Mouse (Mus musculus): ENCODE measurements around the gene Spn.

Gene Spn

DNA sequence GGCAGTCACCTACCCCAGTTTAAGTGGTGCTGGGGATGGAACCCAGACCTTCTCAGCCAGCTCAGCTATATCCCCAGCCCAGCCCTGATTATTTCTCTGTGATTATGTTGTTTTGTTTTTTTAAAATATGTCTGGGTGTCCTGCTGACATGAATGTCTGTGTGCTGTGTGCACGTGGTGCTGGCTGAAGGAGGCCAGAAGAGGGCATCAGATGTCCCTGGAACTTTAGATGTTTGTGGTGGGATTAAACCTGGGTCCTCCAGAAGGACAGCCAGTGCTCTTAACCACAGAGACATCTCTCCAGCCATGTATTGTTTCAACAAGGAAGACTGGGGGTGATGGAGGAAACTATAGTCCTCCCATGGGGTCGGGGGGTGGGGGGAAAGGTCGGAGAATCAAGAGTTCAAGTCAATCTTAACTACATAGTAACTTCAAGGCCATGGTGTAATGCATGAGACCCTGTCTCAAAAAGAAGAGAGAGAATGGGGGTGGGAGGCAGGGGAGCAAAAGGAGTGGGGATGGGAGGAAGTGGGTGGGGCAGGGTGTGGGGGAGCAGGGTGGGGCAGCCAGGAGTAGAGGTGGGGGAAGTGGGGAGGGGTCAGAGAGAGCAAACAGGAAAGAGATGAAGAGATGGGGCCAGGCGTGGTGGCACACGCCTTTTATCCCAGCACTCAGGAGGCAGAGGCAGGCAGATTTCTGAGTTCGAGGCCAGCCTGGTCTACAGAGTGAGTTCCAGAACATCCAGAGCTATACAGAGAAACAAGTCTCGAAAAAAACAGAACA, 3.2 kb upstream of the Spn start:
- no peak for DNase-seq

DNA sequence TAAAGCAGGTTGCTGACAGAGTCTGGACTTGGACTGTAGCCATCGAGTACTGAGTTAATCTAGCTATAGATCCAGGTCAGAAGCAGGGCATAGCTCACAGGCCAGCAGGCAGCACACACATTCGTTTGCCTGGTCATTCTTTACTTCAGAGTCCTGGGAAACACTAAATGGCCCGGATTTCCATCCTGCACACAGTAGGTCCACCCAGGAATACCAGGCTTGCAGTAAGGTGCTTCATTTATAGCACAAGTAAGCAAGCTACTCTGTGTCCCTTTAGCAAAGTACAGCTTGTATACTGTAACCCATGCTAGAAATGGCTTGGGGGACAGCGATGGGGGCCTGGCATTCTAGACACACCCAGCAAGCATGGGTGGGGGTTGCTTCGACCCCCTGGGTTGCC, 1.9 kb upstream of the Spn start:
- DNase-seq: no peak

DNA sequence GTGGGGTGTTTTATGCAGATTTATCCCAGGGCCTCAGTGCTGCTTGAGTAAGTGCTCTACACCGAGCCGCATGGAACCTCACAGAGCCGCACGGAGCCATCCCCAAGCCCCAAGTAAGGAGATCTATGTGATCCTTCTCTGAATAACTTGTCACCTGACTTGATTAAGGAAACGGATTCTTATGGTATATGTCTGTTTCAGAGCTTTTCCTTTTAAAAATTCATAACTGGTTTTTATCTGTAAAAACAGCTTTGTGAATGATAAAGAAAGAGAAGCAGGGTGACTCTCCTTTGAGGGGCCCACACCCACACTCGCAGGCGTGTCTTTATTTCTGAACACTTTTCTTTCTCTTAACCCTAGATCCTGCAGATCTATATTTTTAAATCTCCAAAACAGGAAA, 1.5 kb upstream of the Spn start:
- no peak for DNase-seq

DNA sequence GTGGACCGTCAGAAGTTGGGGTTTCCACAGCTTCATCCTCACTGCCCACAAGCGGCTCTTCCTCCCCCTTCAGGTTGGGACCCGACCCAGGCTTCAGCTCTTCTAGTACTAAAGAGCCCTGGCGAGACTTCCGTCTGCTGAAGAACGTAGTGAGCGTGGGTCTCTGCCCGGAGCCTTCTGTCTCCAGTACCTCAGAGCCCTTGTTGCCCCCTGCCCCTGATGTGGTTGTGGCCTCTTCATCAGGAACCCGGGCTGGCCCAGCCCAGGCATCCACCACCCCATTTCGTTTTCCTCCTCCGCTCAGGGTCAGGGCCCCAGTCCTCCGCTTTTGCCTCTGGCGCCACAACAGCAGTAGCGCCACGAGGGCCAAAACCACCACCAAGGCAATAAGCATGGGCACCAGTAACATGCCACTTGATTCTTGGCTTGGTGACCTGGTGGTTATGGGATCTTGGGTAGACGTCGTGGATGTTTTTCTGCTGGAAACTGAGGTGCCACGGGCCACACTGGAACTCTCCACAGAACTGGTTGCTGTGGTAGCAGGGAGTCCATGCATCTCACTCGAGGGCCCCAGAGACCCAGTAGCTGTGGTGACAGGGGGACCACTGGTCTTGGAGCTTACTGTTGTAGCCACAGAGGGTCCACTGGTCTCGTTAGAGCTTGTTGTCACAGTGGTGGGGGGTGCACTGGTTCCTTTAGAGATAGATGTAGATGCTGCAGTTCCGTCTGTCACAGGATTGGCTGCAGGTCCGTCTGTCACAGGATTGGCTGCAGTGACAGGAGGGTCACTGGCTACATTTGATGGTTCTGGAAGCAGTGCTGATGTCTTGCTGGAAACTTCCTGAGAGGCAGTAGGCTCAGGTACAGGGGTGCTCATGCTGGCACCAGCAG, 1.2 kb downstream of the Spn start:
- DNase-seq: no peak

DNA sequence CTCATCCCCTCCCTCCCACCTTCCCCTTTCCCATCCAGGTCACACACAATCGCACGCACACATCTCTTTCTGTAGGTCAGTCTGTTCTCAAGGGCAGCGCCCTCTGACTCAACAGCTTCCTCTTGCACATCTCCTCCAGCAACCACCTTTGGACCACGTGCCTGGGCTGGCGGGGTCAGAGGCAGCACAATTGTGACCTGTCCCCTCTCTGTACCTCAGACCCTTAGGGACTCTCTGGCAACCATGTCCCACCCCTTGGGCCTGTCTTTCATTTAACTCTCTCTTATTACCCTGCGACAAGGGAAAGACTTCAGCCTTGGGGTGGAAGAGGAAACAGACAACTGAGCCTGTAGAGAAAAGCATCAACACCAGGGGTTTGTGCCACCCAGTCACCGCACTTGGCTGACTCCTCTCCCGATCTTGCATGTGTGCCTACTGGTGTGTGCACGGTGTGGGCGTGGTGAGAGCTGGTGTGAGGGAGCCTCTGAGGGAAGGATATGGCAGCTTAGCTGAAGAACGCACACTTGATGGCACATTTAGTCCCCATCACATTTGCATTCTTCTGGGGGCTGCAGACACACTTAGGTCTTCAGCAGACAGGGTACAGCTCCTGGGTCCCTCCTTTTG, 2.7 kb downstream of the Spn start:
- DNase-seq: peak; percentile 44

DNA sequence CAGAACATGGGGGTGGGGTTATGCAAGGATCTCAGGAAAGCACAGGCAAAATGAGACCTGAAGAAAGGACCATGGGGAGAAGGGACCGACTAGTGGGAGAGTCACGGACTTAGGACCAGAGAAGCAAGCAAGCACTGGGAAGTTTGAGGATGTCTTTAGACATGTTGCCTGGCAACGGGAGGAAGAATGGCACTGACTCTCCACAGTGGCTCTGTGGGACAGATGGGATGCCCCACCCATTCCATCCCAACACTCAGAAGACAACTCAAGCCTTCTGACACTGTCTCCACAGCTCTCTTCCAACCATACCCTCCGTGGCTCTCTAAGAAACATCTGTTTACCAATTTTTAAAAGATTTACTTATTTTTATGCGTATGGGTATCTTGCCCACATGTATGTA, 4.5 kb downstream of the Spn start:
- DNase-seq: no peak

DNA sequence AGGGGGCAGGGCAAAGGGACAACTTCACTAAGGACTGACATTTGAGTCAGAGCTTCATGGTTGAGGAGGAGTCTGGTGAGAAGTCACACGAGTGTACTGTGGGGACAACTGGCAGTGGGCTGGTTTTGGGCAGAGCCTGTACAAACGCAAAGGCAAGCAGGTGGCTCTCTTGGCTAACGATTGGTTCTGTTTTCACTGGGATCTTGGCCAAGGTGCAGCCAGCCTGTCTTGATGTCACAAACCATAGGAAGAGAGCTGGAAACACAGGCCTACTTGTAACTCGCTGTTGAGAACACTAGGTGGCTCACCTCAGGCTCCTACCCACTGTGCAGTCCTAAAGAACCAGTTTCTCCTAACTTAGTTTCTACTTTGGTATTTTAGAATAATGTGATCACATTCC, 8.0 kb downstream of the Spn start:
- DNase-seq: peak; percentile 56

DNA sequence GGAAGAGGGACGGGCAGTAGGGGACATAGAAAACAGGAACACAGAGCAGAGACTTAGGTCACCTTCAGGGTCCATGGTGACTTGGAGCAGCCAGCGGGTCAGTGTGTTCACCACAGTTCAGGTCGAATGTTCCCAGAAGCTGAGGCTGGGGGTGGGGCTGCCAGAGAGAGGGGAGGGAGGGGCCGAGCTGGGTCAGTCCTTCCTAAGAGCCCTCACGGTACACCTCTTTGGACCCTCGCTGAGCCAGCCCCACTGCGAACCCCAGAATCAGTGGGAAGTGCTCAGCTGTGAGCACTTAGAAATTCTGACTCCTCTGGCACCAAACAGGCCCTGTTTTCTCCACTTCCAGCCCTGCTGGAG, 15.7 kb downstream of the Spn start, which contains the start of gene Qprt:
Gene Qprt, minus strand, starts transcription at position 316 of the 360 bp plus-strand sequence.
- no peak for DNase-seq

DNA sequence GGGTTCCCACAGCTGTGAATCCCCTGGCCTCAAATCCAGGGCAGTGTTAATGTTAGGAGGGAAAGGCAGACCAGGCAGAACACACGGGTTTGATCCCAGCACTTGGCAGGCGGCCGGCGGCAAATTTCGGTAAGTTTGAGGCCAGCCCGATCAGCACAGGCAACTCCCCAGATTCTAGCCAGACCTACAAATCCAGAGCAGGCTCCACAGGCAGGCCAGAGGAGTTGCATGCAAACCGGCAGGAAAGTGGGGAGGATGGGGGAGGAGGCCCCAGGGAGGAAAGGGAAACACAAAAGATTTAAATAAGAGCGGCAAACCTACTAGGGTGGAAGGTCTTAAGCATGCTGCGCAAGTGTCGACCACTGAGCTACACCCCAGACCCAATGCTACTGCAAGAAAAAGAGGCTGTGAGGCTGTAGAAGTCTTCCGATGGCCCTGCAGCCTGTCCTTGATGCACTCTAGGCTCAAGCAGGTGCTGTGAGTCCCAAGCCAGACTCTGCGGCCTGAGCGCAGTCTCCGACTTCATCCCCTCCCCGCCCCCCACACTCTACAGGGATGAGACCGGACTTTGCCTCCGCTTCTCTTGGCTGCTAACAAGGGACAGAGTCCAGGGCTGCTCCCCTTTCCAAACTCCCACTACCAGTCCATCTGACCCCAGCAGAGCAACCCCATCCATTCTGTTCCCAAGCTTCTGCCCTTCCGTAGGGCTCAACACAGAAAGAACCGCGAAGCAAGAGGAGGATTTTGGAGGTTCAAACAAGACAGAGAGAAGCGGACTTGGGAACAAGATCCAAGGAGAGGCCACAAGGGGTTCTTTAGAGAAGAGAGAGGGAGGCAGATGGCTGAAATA, 16.3 kb downstream of the Spn start:
- no peak for DNase-seq

DNA sequence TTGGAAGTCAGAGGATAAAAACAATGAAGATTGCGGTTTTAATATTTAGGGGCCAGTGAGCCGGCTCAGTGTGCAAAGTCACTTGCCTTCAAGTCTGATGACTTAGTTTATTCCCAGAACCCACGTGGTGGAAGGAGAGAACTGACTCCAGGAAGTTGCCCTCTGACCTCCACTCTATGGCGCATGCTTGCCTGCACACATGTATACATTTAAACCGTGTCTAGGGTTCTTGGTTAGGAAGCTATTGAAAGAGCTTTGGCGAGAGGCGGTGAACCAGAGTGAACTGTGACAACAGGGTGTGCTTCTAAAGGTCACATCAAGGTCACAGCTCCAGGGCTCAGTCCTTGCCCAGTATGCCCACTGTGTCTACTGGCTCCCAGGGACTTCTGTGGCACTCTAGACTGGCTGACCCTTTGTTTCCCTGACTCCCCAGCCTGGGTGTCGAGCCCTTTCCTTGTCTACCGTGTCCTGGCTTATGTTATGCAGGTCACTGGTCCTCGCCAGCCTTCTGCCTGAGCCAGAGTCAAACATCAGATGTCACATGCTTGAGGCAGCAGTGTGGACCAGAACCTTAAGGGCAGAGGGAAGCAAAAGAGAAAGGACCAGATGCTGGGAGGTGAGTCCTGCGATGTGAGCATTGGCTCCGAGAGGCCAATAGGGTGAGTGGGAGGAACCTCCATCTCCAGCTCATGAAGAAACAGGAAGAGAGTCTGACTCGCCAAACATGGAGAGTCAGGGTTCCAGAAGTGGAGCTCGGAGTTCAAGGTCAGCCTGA, 18.8 kb downstream of the Spn start:
- no peak for DNase-seq

DNA sequence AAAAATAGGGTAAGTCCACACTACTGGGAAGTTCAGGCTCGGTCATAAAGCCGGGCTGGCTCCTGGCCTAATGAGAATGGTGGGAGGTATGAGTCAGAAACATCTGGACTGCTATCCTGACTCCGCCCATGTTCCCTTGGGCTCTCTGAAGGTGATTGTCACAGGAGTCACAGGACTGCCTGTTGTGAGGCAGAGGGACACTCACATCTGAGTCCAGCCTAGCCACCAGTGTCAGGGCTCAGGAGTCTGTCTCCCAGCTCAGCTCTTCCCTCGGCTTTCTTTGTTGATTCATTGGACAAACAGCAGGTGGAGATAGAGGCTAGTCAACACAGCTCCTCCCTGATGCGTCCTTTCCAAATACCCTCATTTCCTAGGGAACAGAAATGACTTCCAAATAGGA, 19.7 kb downstream of the Spn start:
- no peak for DNase-seq

DNA sequence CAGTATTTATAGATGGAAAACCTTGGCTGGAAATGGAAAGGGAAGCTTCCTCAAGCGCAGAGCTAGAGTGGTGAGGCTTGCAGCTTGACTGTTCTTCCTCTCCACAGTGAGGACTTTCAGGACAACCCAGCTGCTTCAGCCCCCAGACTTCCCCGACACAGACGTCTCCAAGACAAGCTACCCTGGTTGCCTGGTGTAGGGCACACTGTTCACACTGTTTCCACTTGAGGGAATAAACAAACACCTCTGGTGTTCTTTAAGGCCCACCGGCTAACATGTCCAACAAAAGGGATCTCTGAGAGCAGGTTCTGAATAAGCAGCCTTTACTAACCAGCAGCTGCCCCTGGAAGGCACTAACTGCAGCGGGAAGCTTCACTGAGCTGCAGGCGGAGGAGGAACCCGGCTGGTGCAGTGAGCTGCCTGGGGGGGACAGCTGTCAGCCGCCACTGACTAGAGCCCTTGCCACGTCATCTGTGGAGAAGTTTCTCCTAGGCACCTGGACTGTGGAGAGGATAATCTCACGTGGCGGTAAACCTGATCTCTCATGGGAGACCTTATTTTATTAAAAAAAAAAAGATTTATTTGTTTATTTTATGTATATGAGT, 21.2 kb downstream of the Spn start:
- DNase-seq: peak; percentile 59

DNA sequence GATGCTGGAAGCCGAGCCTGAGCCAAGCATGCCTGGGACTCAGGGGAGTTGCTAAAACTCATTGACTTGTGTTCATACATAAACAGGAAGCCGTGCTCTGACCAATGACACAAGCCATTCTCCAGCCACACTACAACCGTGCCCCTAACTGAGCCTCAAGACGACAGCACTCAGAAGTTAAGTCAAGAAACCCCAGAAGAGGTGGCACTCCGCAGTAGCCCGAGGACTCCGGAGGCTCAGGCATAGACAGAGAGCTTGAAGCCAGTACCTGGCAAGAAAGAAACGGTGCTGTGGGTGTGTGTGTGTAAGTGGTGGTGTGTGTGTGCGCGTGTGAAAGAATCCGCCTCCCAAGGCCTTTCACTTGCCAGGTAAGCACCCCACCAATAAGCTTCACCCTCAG, 22.7 kb downstream of the Spn start:
- DNase-seq: no peak

DNA sequence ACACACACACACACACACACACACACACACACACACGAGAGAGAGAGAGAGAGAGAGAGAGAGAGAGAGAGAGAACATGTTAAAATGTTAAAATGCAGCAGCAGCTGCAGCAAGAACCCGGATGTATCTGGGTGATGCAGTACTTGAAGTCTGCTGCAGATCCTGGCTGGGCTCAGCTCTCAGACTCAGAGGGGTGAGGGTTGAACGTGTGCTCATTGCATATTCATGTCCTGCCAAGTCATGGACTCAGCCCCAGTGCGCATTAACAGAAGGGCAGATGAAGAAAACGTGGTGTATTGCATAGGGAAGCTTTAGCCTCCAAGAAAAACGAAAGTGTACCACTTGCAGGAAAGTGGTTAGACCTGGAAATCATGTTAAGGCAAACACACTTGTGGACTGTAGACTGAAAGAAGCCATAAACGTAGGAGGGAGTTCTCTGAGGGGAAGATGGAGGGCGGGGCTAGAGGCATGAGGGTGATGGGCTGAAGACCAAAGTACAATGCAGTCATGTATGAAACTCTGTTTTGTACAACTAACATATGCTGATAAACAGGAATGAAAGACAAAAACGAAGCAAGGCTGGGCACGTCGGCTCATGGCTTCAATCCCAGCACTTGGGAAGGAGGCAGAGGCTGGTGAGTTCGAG, 23.9 kb downstream of the Spn start:
- DNase-seq: no peak

DNA sequence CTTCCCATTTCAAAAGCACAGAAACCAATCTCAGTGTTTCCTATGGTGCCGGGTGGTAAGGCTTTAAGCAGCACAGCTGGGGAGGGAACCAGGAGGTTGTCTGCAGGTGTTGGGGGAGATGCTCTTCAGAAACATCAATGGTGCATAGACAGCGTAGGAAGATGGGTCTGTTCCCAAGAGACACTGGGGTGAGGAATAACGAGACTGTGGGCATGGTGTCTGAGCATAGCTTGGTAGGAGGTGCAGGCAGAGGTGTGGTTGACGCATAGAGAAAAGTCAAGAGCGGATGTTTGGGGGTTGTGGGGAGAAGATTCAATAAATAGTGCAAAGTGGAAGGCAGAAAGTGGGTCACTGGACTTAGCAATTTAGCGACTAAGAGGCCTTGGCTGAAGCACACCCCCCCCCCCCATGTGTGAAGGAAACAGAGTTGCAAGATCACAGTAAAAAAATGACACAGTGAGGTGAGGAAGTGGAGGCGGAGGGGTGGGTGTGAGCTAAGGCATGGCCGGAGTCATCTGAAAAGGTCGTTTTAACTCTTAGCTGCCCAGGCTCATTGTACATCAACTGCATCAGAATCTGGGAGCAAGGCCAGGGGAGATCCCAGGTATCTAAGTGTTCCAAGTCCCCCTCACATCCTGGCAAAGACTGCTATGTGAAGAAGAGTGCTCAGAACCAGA, 24.6 kb downstream of the Spn start:
- DNase-seq: no peak

DNA sequence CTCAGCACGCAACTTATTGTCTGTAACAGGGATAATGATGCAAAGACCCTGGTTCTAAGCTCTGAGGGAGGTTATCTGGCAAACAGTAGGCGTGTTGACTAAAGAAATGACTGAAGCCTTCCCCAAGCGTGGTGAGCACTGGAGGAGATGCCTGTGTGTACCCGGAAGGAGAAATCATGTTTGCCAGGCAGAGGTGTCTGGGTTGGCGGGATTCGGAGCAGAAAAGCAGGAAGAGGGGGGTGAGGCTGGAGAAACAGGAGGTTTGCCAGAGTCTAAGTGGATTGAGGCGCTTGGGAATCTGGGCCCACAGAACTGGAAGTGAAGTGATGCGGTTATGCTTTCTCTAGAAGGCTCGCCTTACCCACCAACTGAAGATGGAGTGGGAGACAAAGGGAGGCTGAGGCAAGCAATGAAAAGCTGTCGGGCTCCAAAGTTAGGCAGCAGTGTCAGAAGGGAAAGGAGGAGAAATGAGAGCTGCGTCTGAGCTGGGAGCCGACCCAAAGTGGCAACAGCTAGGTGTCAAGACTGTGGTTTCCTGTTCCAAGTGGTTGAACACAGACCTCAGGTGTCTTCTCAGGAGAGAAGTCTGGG, 25.3 kb downstream of the Spn start:
- DNase-seq: peak; percentile 66

DNA sequence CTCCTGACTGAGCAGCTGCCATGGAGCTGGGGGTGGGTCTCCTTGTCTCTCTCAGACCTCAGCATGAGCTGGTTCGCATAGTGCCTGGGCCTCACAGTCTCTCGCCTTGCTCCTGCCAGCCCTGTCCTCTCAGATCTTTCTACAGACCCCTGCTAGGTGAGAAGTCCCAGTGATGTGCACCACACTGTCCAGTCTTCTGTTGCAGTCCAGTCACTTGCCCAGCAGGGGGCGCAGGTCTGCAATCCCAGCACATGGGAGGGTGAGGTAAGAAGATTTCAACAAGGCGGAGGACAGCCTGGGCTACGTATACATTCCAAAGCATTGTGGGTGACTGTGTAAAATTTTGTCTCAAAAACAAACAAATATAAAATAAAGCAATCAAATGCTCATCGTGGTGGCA, 26.2 kb downstream of the Spn start:
- DNase-seq: peak; percentile 55

DNA sequence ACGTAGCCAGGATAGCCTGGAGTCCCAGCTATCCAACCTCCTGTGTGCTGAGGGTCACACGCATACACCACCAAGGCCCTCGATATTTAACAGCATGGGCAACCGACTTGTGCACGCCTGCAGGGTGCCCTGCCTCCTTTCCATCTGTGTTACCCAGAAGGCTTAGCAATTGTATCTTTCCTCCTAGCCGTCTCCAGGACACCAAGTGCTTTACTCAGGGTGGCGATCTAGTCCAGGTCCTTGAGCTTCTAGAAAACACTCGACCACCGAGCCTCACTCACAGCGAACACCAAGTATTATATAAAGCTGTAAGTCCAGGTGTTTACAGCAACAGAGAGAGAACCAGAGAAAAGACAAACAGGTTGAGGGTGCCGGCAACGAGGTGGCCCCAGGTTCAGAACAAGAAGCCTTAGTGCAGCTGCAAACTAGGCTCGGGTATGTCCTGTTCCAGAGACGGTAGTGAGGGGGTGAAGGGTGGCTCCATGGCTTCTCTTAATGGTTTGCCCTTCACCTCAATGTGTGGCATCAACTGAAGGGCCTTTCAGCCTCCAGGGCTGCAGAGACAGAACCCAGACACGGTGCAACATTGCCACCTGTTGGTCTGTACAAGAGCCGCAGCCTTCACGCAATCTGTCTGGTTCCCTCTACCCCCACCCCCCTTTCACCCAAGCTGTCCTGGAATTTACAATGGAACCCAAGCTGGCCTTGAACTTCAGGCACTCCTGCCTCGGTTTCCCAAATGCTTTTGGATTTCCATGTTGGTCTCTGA, 27.2 kb downstream of the Spn start:
- DNase-seq: peak; percentile 77

DNA sequence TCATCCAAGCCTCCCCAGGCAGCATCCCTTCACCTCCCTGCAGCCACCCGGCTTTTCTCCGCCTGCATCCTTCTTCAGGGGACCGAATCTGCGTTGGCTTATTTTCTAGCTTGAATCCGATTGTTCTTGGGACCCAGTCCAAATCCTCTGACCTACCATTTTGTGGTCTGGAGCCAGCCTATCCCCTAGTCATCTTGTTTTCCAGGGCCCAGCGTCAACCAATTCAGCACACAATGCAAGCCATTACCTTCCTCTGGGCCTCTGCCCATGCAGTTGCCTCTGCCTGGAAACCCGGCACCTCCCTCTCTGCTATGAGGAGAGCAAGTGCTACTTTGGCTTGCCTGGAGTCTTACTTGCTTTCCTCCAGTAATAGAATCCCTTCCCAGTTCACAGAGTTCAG, 32.1 kb downstream of the Spn start:
- no peak for DNase-seq
